Mouse (Mus musculus) C2C12 (cell line): ENCODE measurements at regions not wholly inside any gene's neighbourhood (a gene's known extent, or its start where the extent isn't known, plus 50 kb on each side); places are given as distances from the start of the nearest gene placed in this dataset.

ENCODE experiments used
- CEBPB ChIP-seq: IDR thresholded peaks from one replicate; pipeline ENCODE4 v1.6.1; 2011; ENCODE audit warnings: low read depth, mild to moderate bottlenecking, control low read depth, moderate library complexity
- CTCF ChIP-seq: IDR thresholded peaks from one replicate; pipeline ENCODE4 v1.5.1; 2011; ENCODE audit not compliant: control insufficient read depth, insufficient read depth, insufficient read length
- MAX ChIP-seq: IDR thresholded peaks from one replicate; pipeline ENCODE4 v1.6.1; 2011; ENCODE audit warnings: mild to moderate bottlenecking, control low read depth
- MYOD1 ChIP-seq: IDR thresholded peaks from one replicate; pipeline ENCODE4 v1.6.1; 2011; ENCODE audit warnings: low read depth; ENCODE audit not compliant: control insufficient read depth, insufficient read length
- MYOG ChIP-seq: IDR thresholded peaks from one replicate; pipeline ENCODE4 v1.6.1; 2011; ENCODE audit not compliant: control insufficient read depth, insufficient read length; ENCODE audit errors: extremely low read depth
- USF1 ChIP-seq: IDR thresholded peaks from one replicate; pipeline ENCODE4 v1.6.1; 2011; ENCODE audit warnings: low read depth, mild to moderate bottlenecking, control low read depth, moderate library complexity

- TF ChIP-seq USF1 (no peak), CTCF (no peak), MYOD1 (no peak), MAX (no peak), MYOG (no peak), CEBPB (no peak)
These were observed 77.6 kb upstream of the Daam1 start for GRCm38 (mm10) chr12:71753276-71753675.
